Mouse (Mus musculus): ENCODE data around the gene Sp6.

DNA sequence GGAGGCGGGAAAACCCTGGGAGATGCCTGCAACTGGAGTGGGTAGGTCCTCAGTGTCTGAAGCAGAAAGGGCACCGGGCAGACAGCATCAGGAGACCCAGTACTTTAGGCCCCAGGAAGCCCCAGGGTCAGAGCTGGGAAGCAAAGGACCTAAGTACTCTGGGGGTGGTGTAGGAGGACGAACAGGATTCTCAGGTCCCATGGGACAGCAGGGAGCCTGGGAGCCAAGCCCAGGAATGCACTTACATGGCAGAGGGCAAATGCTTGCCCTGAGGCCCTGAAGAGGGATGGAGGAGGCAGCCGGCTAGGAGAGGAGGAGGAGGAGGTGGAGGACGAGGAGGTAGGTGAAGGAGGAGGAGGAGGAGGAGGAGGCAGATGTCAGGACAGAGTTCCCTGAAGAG lies 18.2 kb upstream of the Sp6 start:
- TF ChIP-seq TAL1 (IDR thresholded peaks at IDR 0.05; ENCODE audit: low read length) (no peak), GATA1 (IDR thresholded peaks at IDR 0.05; ENCODE audit: low read length) (no peak)
